Mouse (Mus musculus): ENCODE results near the gene Olfr605.
"Not testable (repeated sequence)": the region's sequence is repeated elsewhere in the genome, so short reads cannot be mapped to it uniquely, and the experiment has no call there.

Olfr605 gene

GRCm38 (mm10) chr7:103445339-103445738 lies at the start of gene Olfr605:
Olfr605 (minus strand) TSS chr7:103445439.
- no peak for DNase-seq (ENCODE audit: low read depth, low spot score)

DNA sequence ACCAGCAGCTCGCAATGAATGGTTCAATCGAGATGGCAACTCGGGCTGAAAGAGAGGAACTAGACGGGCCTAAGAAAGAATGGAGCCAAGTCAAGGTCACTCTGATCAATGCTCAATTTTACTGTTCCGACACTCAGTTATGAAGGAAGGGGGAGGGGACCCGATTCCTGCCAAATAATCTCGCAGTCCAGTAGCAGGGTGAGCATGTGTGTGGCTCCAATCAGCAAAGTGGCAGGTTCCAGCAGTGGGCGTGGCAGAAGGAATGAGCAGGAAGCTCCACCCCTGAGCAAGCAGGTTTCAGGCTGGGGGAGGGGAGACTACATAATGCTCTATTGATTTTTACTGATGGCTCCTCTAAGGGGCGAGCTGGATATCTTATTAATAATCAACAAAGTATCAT lies 31.9 kb upstream of the Olfr605 start:
- not testable (repeated sequence) for DNase-seq (ENCODE audit: low read depth, low spot score)

GRCm38 (mm10) chr7:103469577-103469976 lies 24.3 kb upstream of the Olfr605 start, which contains the start of gene Olfr608:
Olfr608 (plus strand) TSS chr7:103469877.
- DNase-seq (ENCODE audit: low read depth, low spot score) = no peak

GRCm38 (mm10) chr7:103460590-103460989 lies 15.4 kb upstream of the Olfr605 start:
- DNase-seq (ENCODE audit: low read depth, low spot score) = no peak

GRCm38 (mm10) chr7:103448746-103449145 lies 3.5 kb upstream of the Olfr605 start, which contains the start of gene Olfr606:
Olfr606 (plus strand) TSS chr7:103449046.
- DNase-seq (ENCODE audit: low read depth, low spot score) = no peak

DNA sequence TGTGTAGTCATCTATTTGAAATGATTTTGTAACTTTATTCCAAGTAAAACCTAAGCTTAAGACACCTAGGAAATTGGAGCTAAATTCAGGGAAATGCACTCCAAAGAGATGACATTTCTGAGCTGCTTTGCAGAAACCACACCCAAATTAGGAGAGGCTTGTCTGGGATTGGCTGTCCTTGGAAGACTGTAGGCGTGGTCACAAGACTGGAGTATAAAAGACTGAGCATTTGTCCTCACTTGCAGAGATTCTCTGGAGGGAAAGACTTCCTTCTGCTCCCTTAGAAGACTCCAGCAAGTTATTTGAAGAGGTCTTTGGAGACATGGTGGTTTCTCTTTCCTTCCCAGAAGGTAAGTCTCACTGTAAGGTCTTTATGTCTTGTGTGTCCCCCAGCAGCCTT lies 30.5 kb downstream of the Olfr605 start, which contains the start of gene Usp17lc:
Gene Usp17lc (plus strand): TSS at position 301 of the 400 bp plus-strand sequence.
- not testable (repeated sequence) for DNase-seq (ENCODE audit: low read depth, low spot score)

DNA sequence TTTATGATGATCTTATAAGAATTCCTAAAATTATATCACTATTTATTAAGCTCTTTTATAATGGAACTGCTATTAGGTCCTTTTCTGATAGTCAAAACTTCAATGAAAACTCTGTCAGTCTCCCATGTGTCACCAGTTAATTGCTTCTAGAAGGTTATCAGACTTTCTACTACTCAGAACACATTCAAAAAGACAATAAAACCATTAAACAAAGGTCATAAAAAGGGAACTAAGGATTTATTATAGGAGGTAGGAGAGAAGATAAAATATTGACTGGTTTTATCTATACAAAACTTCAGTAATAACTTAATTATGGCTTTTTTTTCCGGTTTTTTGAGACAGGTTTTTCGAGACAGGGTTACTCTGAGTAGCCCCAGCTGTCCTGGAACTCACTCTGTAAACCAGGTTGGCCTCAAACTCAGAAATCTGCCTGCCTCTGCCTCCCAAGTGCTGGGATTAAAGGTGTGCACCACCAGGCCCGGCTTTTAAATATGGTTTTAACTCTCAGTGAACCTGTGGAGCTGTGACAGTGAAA lies 38.7 kb downstream of the Olfr605 start:
- not testable (repeated sequence) for DNase-seq (ENCODE audit: low read depth, low spot score)

- no peak for DNase-seq (ENCODE audit: low read depth, low spot score)
These were observed 46.3 kb downstream of the Olfr605 start for GRCm38 (mm10) chr7:103398981-103399380.

DNA sequence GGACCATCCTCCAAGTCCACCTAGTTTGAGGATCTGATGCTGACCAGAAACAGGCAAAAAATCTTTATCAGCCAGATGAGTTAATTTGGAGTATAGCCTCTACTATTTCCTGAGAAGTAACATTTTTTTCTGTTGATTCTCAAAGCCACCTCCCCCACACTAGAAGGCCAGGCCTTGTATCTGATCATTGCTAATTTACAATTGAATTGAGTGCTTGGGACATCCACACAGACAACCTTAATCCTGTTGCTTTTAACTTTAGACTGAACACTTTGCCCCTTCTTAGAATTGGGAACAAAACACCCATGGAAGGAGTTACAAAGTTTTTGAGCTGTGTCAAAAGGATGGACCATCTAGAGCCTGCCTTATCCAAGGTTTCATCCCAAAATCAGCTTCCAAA lies 47.5 kb downstream of the Olfr605 start:
- no peak for DNase-seq (ENCODE audit: low read depth, low spot score)
